9 mouse cellular contexts compared by ENCODE assay signal in genomic region chr5:21265049-21265448, GRCm38 (mm10).
DNase-seq lines count a peak whose midpoint lies in the region; ATAC-seq lines count a peak whose summit lies in the region.
"Had no signal": no experiment of that assay in that cellular context is flagged by ENCODE, and none has a peak within 500 bp of the region (broad histone marks: within the 10 kb centered on the region; RNA-seq: fewer than 3 reads in every experiment).

No protein-coding gene starts in this region.

- H3K9me3 ChIP-seq in forebrain, embryonic 15.5 days, result no peaks in the 10 kb centered on the region
- no peaks in the 10 kb centered on the region for H3K9me3 ChIP-seq in hindbrain, embryonic 14.5 days (ENCODE audit: control insufficient read depth, low read length)
- H3K9me3 ChIP-seq: limb, embryonic 12.5 days had no signal

- H3K27me3 ChIP-seq in forebrain, embryonic 15.5 days, result no peaks in the 10 kb centered on the region
- H3K27me3 ChIP-seq in hindbrain, embryonic 14.5 days (ENCODE audit: control insufficient read depth, insufficient read depth, low read length), result no peaks in the 10 kb centered on the region
- H3K27me3 ChIP-seq: limb, embryonic 12.5 days had no signal

- 11% methylated on average over 4 of the region's 4 CpGs for WGBS in forebrain, embryonic 15.5 days
- WGBS in hindbrain, embryonic 14.5 days, result 20% methylated on average over 4 of the region's 4 CpGs

- no peak overlapping the region for H3K4me2 ChIP-seq in forebrain, embryonic 15.5 days (replicated peaks)
- H3K4me2 ChIP-seq in hindbrain, embryonic 14.5 days (replicated peaks), result no peak overlapping the region
- H3K4me2 ChIP-seq: limb, embryonic 12.5 days had no signal

- DNase-seq in MEL-GATA-1-ER (ENCODE audit: extremely low read depth, low read depth), result peak; percentile 70
- peak; percentile 53 for DNase-seq in c-Kit-positive CD71-positive TER-119-negative erythroid progenitor cells, embryonic 14.5 days (ENCODE audit: low read depth)
- peak; percentile 98 for DNase-seq in hindbrain, embryonic 14.5 days (ENCODE audit: low spot score)
- DNase-seq in layer of hippocampus, adult 9-11 months, result peak; percentile 75
- peak; percentile 84 for DNase-seq in lung, postnatal 25 days (ENCODE audit: low spot score)
- peak; percentile 80 for DNase-seq in retina, postnatal 7 days (ENCODE audit: low read depth, low spot score)
- DNase-seq in urinary bladder, adult 18-20 months (ENCODE audit: low spot score in 2 of 2), result peak; percentile 51 to 71

- no peak overlapping the region for H3K4me3 ChIP-seq in forebrain, embryonic 15.5 days
- no peak overlapping the region for H3K4me3 ChIP-seq in hindbrain, embryonic 14.5 days (replicated peaks; ENCODE audit: low read length)
- H3K4me3 ChIP-seq: limb, embryonic 12.5 days had no signal

- H3K4me1 ChIP-seq in forebrain, embryonic 15.5 days, result peaks cover 25% of the 10 kb centered on the region
- H3K4me1 ChIP-seq in hindbrain, embryonic 14.5 days (replicated peaks; ENCODE audit: control insufficient read depth, insufficient read depth, low read length), result peaks cover 6% of the 10 kb centered on the region; the same call in 1 of the 2 replicates

- H3K9ac ChIP-seq in forebrain, embryonic 15.5 days (replicated peaks), result no peak overlapping the region
- H3K9ac ChIP-seq in hindbrain, embryonic 14.5 days, result no peak overlapping the region
- H3K9ac ChIP-seq: limb, embryonic 12.5 days had no signal

- H3K36me3 ChIP-seq in forebrain, embryonic 15.5 days, result no peaks in the 10 kb centered on the region
- H3K36me3 ChIP-seq in hindbrain, embryonic 14.5 days (replicated peaks; ENCODE audit: control insufficient read depth, insufficient read depth), result no peaks in the 10 kb centered on the region
- H3K36me3 ChIP-seq: limb, embryonic 12.5 days had no signal

- H3K27ac ChIP-seq in forebrain, embryonic 15.5 days (replicated peaks), result no peak overlapping the region
- H3K27ac ChIP-seq in hindbrain, embryonic 14.5 days, result no peak overlapping the region
- H3K27ac ChIP-seq: limb, embryonic 12.5 days had no signal

- peak; percentile 73 for ATAC-seq in forebrain, embryonic 15.5 days (replicated peaks)
- ATAC-seq in hindbrain, embryonic 14.5 days (ENCODE audit: low FRiP score), result peak; percentile 62
